Mouse (Mus musculus) heart, adult 2 months (tissue): ENCODE measurements at regions not wholly inside any gene's neighbourhood (a gene's known extent, or its start where the extent isn't known, plus 50 kb on each side); places are given as distances from the start of the nearest gene placed in this dataset.

Source experiments
- CTCF ChIP-seq: fragments of 200-600 bp; IDR thresholded peaks from 2 replicates; pipeline ENCODE4 v1.8.1; 2022; ENCODE audit warnings: antibody characterized with exemption, mild to moderate bottlenecking, moderate library complexity
- EP300 ChIP-seq: fragments of 200-500 bp; IDR thresholded peaks from 2 replicates; pipeline ENCODE4 v1.6.1; 2011; ENCODE audit warnings: low read depth, low read length, control low read depth; ENCODE audit not compliant: insufficient read depth

DNA sequence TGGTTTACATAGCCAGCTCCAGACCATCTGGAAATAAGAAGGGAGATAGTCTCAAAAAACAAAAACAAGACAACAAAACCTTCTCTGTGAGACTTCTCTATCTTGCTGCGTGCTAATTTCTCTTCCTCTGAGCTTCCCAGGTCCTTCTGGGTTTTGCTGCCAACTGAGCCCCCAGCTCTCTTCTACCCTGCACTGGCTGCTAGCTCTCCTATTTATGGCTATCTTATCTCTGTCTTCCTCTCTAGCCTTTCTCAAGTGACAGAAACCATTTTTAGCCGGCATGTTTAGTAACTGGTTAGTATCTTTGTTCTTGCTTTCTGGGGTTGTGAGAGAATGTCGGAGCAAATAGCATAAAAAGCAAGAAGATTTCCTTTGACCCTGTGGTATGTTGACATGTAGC is 1172.1 kb downstream of the 4930447A16Rik start:
- no peak for TF ChIP-seq CTCF
- no peak for TF ChIP-seq EP300
